Mouse (Mus musculus) lung, postnatal 0 days (tissue): ENCODE results near the gene Ubr1.

ENCODE experiments used
- CTCF ChIP-seq: IDR thresholded peaks from 2 replicates; pipeline ENCODE4 v1.5.1; 2016; ENCODE audit warnings: antibody characterized with exemption, mild to moderate bottlenecking
- EP300 ChIP-seq: IDR thresholded peaks from 2 replicates; pipeline ENCODE4 v1.6.1; 2016; ENCODE audit warnings: antibody characterized with exemption, mild to moderate bottlenecking, control low read depth

DNA sequence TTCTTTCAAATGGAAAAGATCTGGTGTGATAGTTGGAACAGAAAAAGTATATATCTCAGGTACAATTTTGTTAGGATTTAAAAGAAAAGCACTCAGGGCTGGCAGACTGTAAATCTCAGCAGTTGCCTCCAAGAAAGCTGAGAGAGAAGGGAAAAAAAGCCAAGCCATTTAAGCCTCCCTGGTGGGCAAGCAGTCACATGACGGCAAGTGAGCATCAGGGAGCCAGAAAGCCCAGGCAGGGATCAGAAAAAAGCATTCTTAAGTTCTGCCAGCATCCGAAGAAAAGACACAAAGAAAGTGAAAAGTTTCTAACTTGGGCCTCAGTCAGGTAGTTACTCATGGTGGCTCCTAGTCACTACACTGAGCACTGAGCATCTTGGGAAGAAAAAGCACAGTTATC is 13.1 kb upstream of the Ubr1 start:
- TF ChIP-seq CTCF (no peak), EP300 (no peak)
